In the genomic region with DNA sequence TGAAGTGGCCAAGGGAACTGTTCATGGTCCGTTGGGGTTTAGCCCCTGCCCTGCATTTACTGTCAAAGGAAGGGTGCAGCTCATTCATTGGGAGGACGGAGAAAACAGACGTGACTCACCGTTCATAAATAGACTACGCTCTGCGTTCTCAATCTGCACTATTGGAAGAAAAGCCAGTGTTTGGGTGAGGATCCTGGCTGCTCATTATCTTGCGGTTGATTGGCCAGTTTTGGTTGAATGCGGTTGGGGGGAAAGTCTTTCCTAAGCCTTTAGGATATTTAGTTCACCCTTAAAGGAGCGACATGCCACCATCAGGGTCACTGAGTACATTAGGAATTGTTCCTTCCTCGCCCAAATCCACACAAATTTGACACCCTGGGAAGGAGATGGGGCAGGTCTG, we compare ENCODE assay signal across 8 mouse cellular contexts. TPM values are rescaled to one million over a fixed set of nuclear protein-coding genes. Genes with fewer than 3 reads are reported as not detected.
DNase-seq lines count a peak whose midpoint lies in the region; ATAC-seq lines count a peak whose summit lies in the region.

No protein-coding gene starts in this region.

- intact Hi-C loops in heart, postnatal 10 days (cut with DNase I) = no loop called here

- 2% methylated on average over 10 of the region's 10 CpGs for WGBS in heart, embryonic 14.5 days
- 10% methylated on average over 10 of the region's 10 CpGs for WGBS in midbrain, embryonic 12.5 days

- H3K9me3 ChIP-seq in heart, embryonic 14.5 days (ENCODE audit: control insufficient read depth, low read length) = no peaks in the 10 kb centered on the region
- H3K9me3 ChIP-seq in midbrain, embryonic 12.5 days = no peaks in the 10 kb centered on the region

- peak overlapping the region; percentile 85 to 91 for H3K4me3 ChIP-seq in heart, embryonic 14.5 days (ENCODE audit: control insufficient read depth in 1 of 2, insufficient read depth in 1 of 2, low read depth in 1 of 2, low read length in 2 of 2)
- H3K4me3 ChIP-seq in midbrain, embryonic 12.5 days = peak overlapping the region; percentile 84

- peak overlapping the region; percentile 70 for H3K4me2 ChIP-seq in heart, embryonic 14.5 days (ENCODE audit: low read length)
- peak overlapping the region; percentile 82 for H3K4me2 ChIP-seq in midbrain, embryonic 12.5 days (replicated peaks)

- ATAC-seq in heart, embryonic 14.5 days (ENCODE audit: insufficient number of reproducible peaks, insufficient read depth, low FRiP score, low read depth) = no peak
- ATAC-seq in midbrain, embryonic 12.5 days (ENCODE audit: low FRiP score, low read depth) = no peak

- DNase-seq in heart, adult 8-10 months (ENCODE audit: low spot score) = no peak
- peak; percentile 56 for DNase-seq in Muller cell, postnatal 12 days (ENCODE audit: inconsistent ontology term)
- peak; percentile 50 to 51 for DNase-seq in heart, postnatal 10 days
- no peak for DNase-seq in right cerebral cortex, postnatal 14 days
- DNase-seq in cerebellum, adult 11-12 months = no peak
- no peak for DNase-seq in spleen, postnatal 4 days (ENCODE audit: low spot score in 2 of 2)

- H3K36me3 ChIP-seq in heart, embryonic 14.5 days (ENCODE audit: control insufficient read depth, insufficient read depth, low read length) = 0 out of 2 replicates have a peak, but pooled peaks cover 2% of the 10 kb centered on the region
- H3K36me3 ChIP-seq in midbrain, embryonic 12.5 days = no peaks in the 10 kb centered on the region

- H3K9ac ChIP-seq in heart, embryonic 14.5 days (ENCODE audit: low read length) = peak overlapping the region; percentile 91
- H3K9ac ChIP-seq in midbrain, embryonic 12.5 days (replicated peaks) = peak overlapping the region; percentile 84

- H3K4me1 ChIP-seq in heart, embryonic 14.5 days (ENCODE audit: control insufficient read depth in 2 of 2, insufficient read depth in 2 of 2, low read length in 2 of 2) = peaks cover 14 to 15% of the 10 kb centered on the region in 2 experiments
- H3K4me1 ChIP-seq in midbrain, embryonic 12.5 days = peaks cover 24% of the 10 kb centered on the region

- peak overlapping the region; percentile 54 to 73 for H3K27ac ChIP-seq in heart, embryonic 14.5 days (replicated peaks in 1 of 2; ENCODE audit: control insufficient read depth in 1 of 2, insufficient read depth in 1 of 2, low read depth in 2 of 2, low read length in 2 of 2)
- peak overlapping the region; percentile 39 for H3K27ac ChIP-seq in midbrain, embryonic 12.5 days (replicated peaks)

- H3K27me3 ChIP-seq in heart, embryonic 14.5 days (ENCODE audit: control insufficient read depth, insufficient read depth, low read length) = no peaks in the 10 kb centered on the region
- no peaks in the 10 kb centered on the region for H3K27me3 ChIP-seq in midbrain, embryonic 12.5 days

RNA-seq across cellular contexts. Expression of gene Rcan1, which starts 5.4 kb away (rescaled TPM):
- polyA plus RNA-seq in heart, embryonic 14.5 days (2014; fragmentation: Nextera tagmentation; extraction: Ambion mirVana) = 105 TPM in 2 replicates
- total RNA-seq in heart, adult 8-10 months (2022) = 100 to 1,000 TPM in 1 of 4 experiments, 10 to 100 TPM in 3; 51.0 to 123 (median 71.2) TPM
- total RNA-seq in heart, postnatal 10 days (2021) = 10 to 100 TPM; 87.4 to 90.2 TPM
- polyA plus RNA-seq in midbrain, embryonic 12.5 days (2016; fragmentation: Nextera tagmentation; extraction: Ambion mirVana) = 42.1 and 42.8 TPM in 2 replicates

RNA-seq across cellular contexts. Expression of gene Clic6, which starts 20.3 kb away (rescaled TPM):
- polyA plus RNA-seq in heart, embryonic 14.5 days (2014; fragmentation: Nextera tagmentation; extraction: Ambion mirVana) = 0.72 and 0.89 TPM in 2 replicates
- under 1 TPM; 0.34 to 0.63 (median 0.41) TPM for total RNA-seq in heart, adult 8-10 months (2022)
- total RNA-seq in heart, postnatal 10 days (2021) = under 1 TPM; 0.12 to 0.29 TPM
- 1.6 and 4.6 TPM in 2 replicates for polyA plus RNA-seq in midbrain, embryonic 12.5 days (2016; fragmentation: Nextera tagmentation; extraction: Ambion mirVana)

Comparison
In these comparisons a context has a peak if more than half of its experiments do, and no peak if none do; other contexts are left out.
1. DNase-seq: peak in Muller cell, postnatal 12 days (single experiment) and heart, postnatal 10 days (2 of 2); none in heart, adult 8-10 months (single experiment), right cerebral cortex, postnatal 14 days (single experiment), cerebellum, adult 11-12 months (single experiment) and spleen, postnatal 4 days (0 of 2).